Mouse (Mus musculus) hindbrain, embryonic 11.5 days (tissue): ENCODE results near the gene Plcb1. TPM values are rescaled to one million over a fixed set of nuclear protein-coding genes. Genes with fewer than 3 reads are reported as not detected.

ENCODE experiments used
- ATAC-seq: fragments of 200-750 bp; cut with Nextera tagmentation; 2 replicates; pipeline ENCODE4 v1.8.0; 2017; ENCODE audit warnings: mild to moderate bottlenecking, moderate TSS enrichment, moderate library complexity; ENCODE audit not compliant: low FRiP score
- DNase-seq: peaks from one replicate; pipeline ENCODE4 v3.0.0-alpha.2; 2015; ENCODE audit warnings: low spot score
- H3K27ac ChIP-seq: fragments of 300-500 bp; sonication (generic); 2 replicates; pipeline ENCODE4 v1.5.1; 2014; ENCODE audit warnings: mild to moderate bottlenecking, low read depth, low read length
- H3K27me3 ChIP-seq: fragments of 300-500 bp; sonication (generic); 2 replicates; pipeline ENCODE4 v1.6.1; 2014; ENCODE audit warnings: mild to moderate bottlenecking, low read length, moderate library complexity, mixed read lengths; ENCODE audit not compliant: control insufficient read depth, insufficient read depth
- H3K36me3 ChIP-seq: fragments of 300-500 bp; sonication (generic); 2 replicates; pipeline ENCODE4 v1.6.1; 2014; ENCODE audit warnings: mild to moderate bottlenecking, low read length, moderate library complexity, mixed read lengths; ENCODE audit not compliant: control insufficient read depth, insufficient read depth
- H3K4me1 ChIP-seq: fragments of 300-500 bp; sonication (generic); replicated peaks from 2 replicates; pipeline ENCODE4 v1.6.1; 2014; ENCODE audit warnings: low read length, mixed read lengths; ENCODE audit not compliant: control insufficient read depth, insufficient read depth
- H3K4me2 ChIP-seq: fragments of 300-500 bp; sonication (generic); replicated peaks from 2 replicates; pipeline ENCODE4 v1.6.1; 2014; ENCODE audit warnings: mild to moderate bottlenecking, low read depth, low read length
- H3K4me3 ChIP-seq: fragments of 300-500 bp; sonication (generic); 2 replicates; pipeline ENCODE4 v1.5.1; 2014; ENCODE audit warnings: low read depth, low read length
- H3K9ac ChIP-seq: fragments of 300-500 bp; sonication (generic); 2 replicates; pipeline ENCODE4 v1.6.1; 2014; ENCODE audit warnings: low read depth, low read length
- H3K9me3 ChIP-seq: fragments of 300-500 bp; sonication (generic); 2 replicates; pipeline ENCODE4 v1.6.1; 2016; ENCODE audit warnings: low read length; ENCODE audit not compliant: control insufficient read depth
- WGBS: fragments of 180-500 bp; shearing (Covaris S2); extraction: QIAGEN DNeasy Blood & Tissue Kit; methylation state at CpG from one replicate; pipeline ENCODE4 v1.1.7; 2014; 5-methylcytosine and 5-hydroxymethylcytosine counted together
- polyA plus RNA-seq: library from polyadenylated mRNA; unstranded; fragments of >200 nt; fragmentation: Nextera tagmentation; extraction: Ambion mirVana; gene quantifications from 2 replicates; pipeline ENCODE4 v1.2.1, GENCODE M21; 2014

The Plcb1 gene
- polyA plus RNA-seq, 1 experiment from 2014 or later = 10.7 TPM

- Histone ChIP-seq H3K4me2 (no peak overlapping the region), H3K9me3 (no peaks in the 10 kb centered on the region), H3K27ac (0 out of 2 replicates have a peak overlapping the region, but pooled peaks have one; percentile 30), H3K9ac (no peak overlapping the region), H3K4me3 (no peak overlapping the region), H3K4me1 (0 out of 2 replicates have a peak, but pooled peaks cover 4% of the 10 kb centered on the region), H3K36me3 (no peaks in the 10 kb centered on the region), H3K27me3 (no peaks in the 10 kb centered on the region)
- ATAC-seq (peak; percentile 53; the same call in 1 of the 2 replicates), DNase-seq (peak; percentile 8)
- 40% methylated on average over 8 of the region's 8 CpGs for WGBS
These were observed 40.5 kb downstream of the Plcb1 start for GRCm38 (mm10) chr2:134826111-134827005.

GRCm38 (mm10) chr2:134827778-134828487 is 42.1 kb downstream of the Plcb1 start:
- Histone ChIP-seq H3K9ac (no peak overlapping the region), H3K4me1 (0 out of 2 replicates have a peak, but pooled peaks cover 4% of the 10 kb centered on the region), H3K4me2 (no peak overlapping the region), H3K27ac (no peak overlapping the region), H3K36me3 (no peaks in the 10 kb centered on the region), H3K9me3 (no peaks in the 10 kb centered on the region), H3K27me3 (no peaks in the 10 kb centered on the region), H3K4me3 (no peak overlapping the region)
- no peak for ATAC-seq
- DNase-seq = no peak
- WGBS = 73% methylated on average over 3 of the region's 3 CpGs

GRCm38 (mm10) chr2:134831861-134832260 is 46.0 kb downstream of the Plcb1 start:
- H3K4me3 ChIP-seq = no peak overlapping the region

GRCm38 (mm10) chr2:134836097-134836496 is 50.2 kb downstream of the Plcb1 start:
- H3K4me2 ChIP-seq = no peak overlapping the region
- no peak overlapping the region for H3K9ac ChIP-seq
- no peak overlapping the region for H3K27ac ChIP-seq
- no peak overlapping the region for H3K4me3 ChIP-seq
- ATAC-seq = no peak
- no peaks in the 10 kb centered on the region for H3K9me3 ChIP-seq
- H3K4me1 ChIP-seq = no peaks in the 10 kb centered on the region
- H3K36me3 ChIP-seq = no peaks in the 10 kb centered on the region
- 83% methylated on average over 1 of the region's 1 CpGs for WGBS
- H3K27me3 ChIP-seq = no peaks in the 10 kb centered on the region
- DNase-seq = no peak

More at GRCm38 (mm10) chr2:134831861-134832260, 46.0 kb downstream of the Plcb1 start:
- no peaks in the 10 kb centered on the region for H3K4me1 ChIP-seq
- no peak overlapping the region for H3K27ac ChIP-seq
- no peak overlapping the region for H3K4me2 ChIP-seq
- no peak for ATAC-seq
- H3K9ac ChIP-seq = no peak overlapping the region
- H3K27me3 ChIP-seq = no peaks in the 10 kb centered on the region
- H3K36me3 ChIP-seq = no peaks in the 10 kb centered on the region
- no peaks in the 10 kb centered on the region for H3K9me3 ChIP-seq
- no peak for DNase-seq
- WGBS = 89% methylated on average over 7 of the region's 7 CpGs

GRCm38 (mm10) chr2:134838185-134838584 is 52.3 kb downstream of the Plcb1 start:
- no peak for ATAC-seq
- Histone ChIP-seq H3K4me1 (no peaks in the 10 kb centered on the region), H3K27ac (no peak overlapping the region), H3K4me3 (no peak overlapping the region), H3K9ac (no peak overlapping the region), H3K36me3 (no peaks in the 10 kb centered on the region), H3K4me2 (no peak overlapping the region), H3K9me3 (no peaks in the 10 kb centered on the region), H3K27me3 (no peaks in the 10 kb centered on the region)
- 75% methylated on average over 1 of the region's 1 CpGs for WGBS
- no peak for DNase-seq

GRCm38 (mm10) chr2:134838888-134839287 is 53.0 kb downstream of the Plcb1 start:
- DNase-seq (no peak), ATAC-seq (no peak)
- no peaks in the 10 kb centered on the region for H3K36me3 ChIP-seq
- no peaks in the 10 kb centered on the region for H3K4me1 ChIP-seq
- no peak overlapping the region for H3K27ac ChIP-seq
- no peak overlapping the region for H3K4me3 ChIP-seq
- H3K9ac ChIP-seq = no peak overlapping the region
- H3K27me3 ChIP-seq = no peaks in the 10 kb centered on the region
- 64% methylated on average over 1 of the region's 1 CpGs for WGBS
- H3K9me3 ChIP-seq = no peaks in the 10 kb centered on the region
- H3K4me2 ChIP-seq = no peak overlapping the region

- H3K9ac ChIP-seq = no peak overlapping the region
- H3K27me3 ChIP-seq = no peaks in the 10 kb centered on the region
- no peak overlapping the region for H3K4me3 ChIP-seq
- H3K9me3 ChIP-seq = no peaks in the 10 kb centered on the region
- no peak for DNase-seq
- H3K36me3 ChIP-seq = no peaks in the 10 kb centered on the region
- H3K4me2 ChIP-seq = no peak overlapping the region
- no peaks in the 10 kb centered on the region for H3K4me1 ChIP-seq
- no peak for ATAC-seq
- WGBS = 86% methylated on average over 4 of the region's 4 CpGs
- no peak overlapping the region for H3K27ac ChIP-seq
These were observed 57.0 kb downstream of the Plcb1 start for GRCm38 (mm10) chr2:134842883-134843282.

- Histone ChIP-seq H3K36me3 (no peaks in the 10 kb centered on the region), H3K4me2 (no peak overlapping the region), H3K9me3 (no peaks in the 10 kb centered on the region), H3K9ac (no peak overlapping the region), H3K4me3 (no peak overlapping the region), H3K27ac (no peak overlapping the region), H3K4me1 (no peaks in the 10 kb centered on the region), H3K27me3 (no peaks in the 10 kb centered on the region)
- DNase-seq (no peak), ATAC-seq (no peak)
- 64% methylated on average over 6 of the region's 6 CpGs for WGBS
These were observed 58.7 kb downstream of the Plcb1 start for GRCm38 (mm10) chr2:134844391-134845238.
